Mouse (Mus musculus) B cell, adult 67 days (primary cell): ENCODE data around the gene Klra4. TPM values are rescaled to one million over a fixed set of nuclear protein-coding genes. Genes with fewer than 3 reads are reported as not detected.

Experiments used
- total RNA-seq, 2 experiments: library from RNA; stranded (reverse); gene quantifications; 4 replicates each; pipeline ENCODE4 v1.2.4; 2023

Klra4 gene
- not detected for total RNA-seq

GRCm38 (mm10) chr6:130067171-130067570, at the start of gene Klra4:
Gene Klra4, minus strand, starts transcription at chr6:130067271.

GRCm38 (mm10) chr6:130026854-130027253, 40.2 kb downstream of the Klra4 start, which contains the start of gene Klra6:
Gene Klra6, minus strand, starts transcription at chr6:130026954.

Other genes with a start within 250 kb of the Klra4 start
- gene Gm17631, start 204.6 kb downstream of the Klra4 start, total RNA-seq, result not detected
- gene Klra17, start 190.6 kb downstream of the Klra4 start, total RNA-seq, result not detected
- gene Klra5, start 149.6 kb downstream of the Klra4 start, total RNA-seq, result not detected
- gene Klra6, start 40.3 kb downstream of the Klra4 start, total RNA-seq, result under 1 TPM in 1 of 2 experiments, not detected in 1; 0.81 TPM
- under 1 TPM; 0.47 to 0.78 TPM for gene Klra8, start 62.6 kb upstream of the Klra4 start, total RNA-seq
- gene Klra9, start 125.8 kb upstream of the Klra4 start, total RNA-seq, result not detected
- gene Klra7, start 166.1 kb upstream of the Klra4 start, total RNA-seq, result not detected
- gene Klra10, start 214.7 kb upstream of the Klra4 start, total RNA-seq, result under 1 TPM; 0.71 to 0.93 TPM